Mouse (Mus musculus) spleen, postnatal 10 days (tissue): ENCODE results near the gene Ap3d1.

Experiments
- DNase-seq, 2 experiments: peaks; one replicate each; pipeline ENCODE4 v3.0.0; 2021 to 2022; ENCODE audit warnings: low spot score in 2 of 2

Ap3d1 gene

DNA sequence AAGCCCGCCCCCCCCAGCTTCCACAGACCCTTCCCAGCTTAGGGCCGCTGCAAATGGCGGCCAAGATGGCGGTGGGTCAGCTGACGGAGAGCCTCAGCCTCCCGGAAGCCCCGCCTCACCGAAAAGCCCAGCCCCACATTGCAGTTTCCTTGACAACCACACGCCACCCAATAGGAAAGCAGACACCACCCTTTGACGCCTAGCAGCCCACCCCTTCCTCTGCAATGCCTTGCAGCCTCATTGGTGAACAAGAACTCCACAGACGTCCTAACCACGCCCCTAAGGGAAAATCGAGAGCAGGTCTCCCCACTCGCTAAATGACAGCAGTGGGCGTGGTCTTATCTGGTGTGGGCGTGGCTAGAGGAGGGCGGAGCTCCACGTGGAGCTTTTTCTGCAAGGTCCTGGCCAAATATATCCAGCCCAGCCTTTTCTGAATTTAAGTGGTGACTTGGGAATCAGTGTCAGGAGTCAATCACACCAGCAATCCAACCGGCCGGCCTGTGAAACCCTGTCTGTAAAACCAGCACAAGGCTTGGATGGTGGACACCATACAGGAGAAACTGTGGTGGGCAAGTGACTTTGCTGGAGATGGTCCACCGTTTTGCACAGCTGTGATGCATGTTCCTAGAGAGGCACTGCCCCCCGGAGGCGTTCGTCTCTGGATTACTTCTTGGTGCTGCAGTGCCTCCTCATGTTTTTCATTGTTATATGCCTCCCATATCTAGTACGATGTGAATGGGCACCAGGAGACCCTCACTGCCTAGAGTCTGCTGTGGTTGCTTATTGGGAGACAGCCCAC is at the start of gene Ap3d1:
TSS of gene Ap3d1 (minus strand) at position 85 of the 799 bp plus-strand sequence.
- DNase-seq, result peak; percentile 97 to 98

DNA sequence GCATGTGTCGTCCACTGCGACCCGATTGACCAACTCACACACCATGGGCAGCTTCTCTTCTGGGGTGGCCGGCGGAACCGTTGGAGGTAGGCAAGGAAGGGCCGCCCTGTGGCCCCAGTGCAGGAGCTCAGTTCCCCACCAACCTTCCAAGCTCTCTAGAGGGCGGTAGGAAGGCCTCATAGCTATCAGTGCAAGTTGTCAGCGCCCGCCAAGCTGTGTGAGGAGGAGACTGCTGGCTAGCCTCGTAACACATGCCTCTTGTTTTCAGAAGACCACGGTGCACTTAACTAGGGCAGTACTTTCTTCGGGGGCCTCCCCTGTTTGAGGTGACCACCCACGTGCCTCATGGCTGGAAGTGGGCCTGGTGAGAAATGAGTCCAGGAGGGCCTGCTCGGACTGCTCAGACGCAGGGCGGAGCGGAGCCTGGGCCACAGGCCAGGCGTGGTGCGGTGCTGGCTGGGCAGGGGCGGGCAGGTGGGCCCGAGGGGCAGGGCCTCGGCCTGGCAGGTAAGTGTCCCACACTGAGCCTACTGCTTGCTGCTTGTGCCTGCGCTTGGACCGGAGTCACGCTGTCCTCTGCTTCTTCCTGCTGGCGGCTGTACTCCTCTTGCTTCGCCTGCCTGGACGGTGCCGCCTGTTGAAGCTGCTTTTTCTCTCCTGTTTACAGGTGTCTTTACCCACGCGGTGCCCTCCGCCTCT is 49.6 kb upstream of the Ap3d1 start:
- DNase-seq, result no peak

DNA sequence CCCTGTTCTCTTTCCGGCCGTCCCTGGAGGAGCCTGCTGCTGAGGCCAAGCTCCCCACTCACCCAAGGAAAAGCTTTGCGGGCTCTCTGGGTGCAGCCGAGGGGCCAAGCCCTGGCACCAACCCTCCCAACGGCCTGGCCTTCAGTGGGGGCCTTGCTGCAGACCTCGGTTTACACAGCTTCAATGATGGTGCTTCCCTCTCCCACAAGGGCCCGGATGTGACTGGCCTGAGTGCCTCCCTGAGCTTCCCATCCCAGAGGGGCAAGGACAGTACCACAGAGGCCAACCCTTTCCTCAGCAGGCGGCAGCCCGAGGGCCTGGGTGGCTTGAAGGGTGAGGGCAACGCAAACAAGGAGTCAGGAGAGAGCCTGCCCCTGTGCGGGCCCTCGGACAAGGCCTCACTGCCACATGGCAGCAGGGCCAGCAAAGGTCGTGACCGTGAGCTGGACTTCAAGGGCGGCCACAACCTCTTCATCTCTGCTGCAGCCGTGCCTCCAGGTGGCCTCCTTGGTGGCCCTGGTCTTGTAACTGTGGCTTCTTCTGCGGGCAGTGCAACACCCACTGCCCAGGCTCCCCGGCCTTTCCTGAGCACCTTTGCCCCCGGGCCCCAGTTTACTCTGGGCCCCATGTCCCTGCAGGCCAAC is 48.8 kb upstream of the Ap3d1 start:
- no peak for DNase-seq

DNA sequence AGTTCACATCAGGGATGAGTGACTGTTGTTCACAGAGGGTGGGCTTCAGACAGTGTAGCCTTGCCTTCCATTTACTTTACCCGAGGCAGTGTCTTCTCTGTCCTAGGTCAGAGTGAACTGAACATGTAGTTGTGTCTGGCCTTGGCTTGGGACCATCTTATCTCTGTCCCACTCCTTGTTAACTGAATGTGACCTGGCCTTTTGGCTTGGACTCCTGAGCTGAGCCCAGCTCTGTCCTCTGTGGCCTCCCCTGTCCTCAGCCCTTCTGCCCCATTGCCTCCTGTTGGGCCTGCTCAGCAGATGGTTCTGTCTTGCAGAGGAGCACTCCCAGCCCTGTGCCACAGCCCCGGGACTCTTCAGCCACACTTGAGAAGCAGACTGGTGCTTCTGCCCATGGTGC is 45.5 kb upstream of the Ap3d1 start:
- no peak for DNase-seq

DNA sequence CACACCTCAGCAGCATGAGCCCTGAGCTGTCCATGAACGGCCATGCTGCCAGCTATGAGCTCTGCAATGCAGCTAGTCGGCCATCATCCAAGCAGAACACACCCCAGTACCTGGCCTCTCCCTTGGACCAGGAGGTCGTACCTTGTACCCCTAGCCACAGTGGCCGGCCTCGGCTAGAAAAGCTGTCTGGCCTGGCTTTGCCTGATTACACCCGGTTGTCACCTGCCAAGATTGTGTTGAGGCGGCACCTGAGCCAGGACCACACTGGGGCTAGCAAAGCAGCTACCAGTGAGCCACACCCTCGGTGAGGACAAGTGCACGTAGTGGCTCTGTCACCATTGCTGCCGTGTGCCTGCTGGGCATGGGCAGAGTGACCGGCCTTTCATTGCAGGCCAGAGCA is 43.9 kb upstream of the Ap3d1 start:
- no peak for DNase-seq

DNA sequence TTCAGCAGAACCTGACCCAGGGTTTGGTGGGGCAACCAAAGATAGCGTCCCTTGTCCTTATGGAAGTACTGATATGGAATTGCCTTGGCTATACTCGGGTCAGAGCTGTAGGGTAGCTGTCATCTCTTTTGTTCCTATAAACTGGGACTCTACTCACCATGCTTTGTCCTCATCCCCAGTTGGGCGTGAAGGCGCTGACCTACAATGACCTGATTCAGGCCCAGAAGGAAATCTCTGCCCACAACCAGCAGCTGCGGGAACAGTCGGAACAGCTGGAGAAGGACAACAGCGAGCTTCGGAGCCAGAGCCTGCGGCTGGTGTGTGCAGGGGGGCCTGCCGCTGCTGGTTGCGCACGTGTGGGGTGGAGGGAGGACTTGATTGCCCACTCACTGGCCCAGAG is 42.8 kb upstream of the Ap3d1 start:
- DNase-seq, result no peak

DNA sequence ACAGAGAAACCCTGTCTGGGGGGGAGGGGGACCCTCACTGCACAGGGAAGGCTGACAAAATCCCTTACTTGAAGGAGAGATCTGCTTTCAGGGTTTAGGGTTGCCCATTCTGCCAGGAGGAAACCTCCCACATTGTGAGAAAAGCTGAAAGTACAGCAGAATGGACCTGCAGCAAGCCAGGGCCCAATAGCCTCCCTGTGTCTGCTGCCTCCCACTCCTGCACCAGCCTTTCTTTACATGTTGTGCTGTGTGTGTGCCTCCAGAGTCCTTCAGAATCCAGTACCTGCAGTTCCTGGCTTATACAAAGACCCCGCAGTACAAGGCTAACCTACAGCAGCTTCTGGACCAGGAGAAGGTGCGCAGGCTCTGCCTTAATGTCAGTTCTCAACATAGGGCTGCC is 42.2 kb upstream of the Ap3d1 start:
- DNase-seq, result no peak

DNA sequence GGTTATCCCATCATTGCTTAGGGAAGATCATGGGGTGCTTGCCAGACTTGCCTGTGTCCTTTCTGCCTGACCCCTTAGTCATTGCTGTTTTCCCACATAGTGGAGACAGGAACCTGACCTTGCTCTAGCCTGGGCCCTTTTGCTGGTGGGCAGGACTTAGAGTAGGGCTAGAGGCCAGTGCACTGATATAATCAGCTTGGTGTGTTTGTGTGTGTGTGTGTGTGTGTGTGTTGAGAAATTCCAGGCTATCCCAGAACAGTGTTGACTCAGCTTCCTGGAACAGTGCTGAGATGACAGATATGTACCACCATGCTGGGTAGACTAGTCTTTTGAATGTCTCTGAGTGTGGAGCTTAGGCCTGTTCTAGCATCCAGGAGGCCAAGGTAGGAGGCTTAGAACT is 37.5 kb upstream of the Ap3d1 start:
- DNase-seq, result no peak

DNA sequence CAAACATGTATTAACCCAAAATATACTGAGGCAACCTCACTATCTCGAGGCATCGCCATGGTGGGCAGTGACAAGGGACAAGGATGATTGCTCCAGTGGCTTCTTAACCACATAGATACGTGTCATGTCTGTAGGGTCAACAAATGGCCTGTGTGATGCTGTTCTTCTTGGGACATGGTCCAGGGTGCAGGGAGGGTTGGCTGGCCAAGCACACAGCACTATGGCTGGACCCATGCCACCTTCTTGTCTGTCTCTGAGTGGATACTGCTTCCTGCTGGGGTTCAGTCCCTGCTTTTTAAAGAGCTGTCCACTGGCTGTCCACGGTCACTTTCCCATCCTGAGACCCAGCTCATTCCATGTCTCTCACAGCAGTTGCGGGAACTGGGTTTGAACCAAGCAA is 35.1 kb upstream of the Ap3d1 start:
- no peak for DNase-seq

DNA sequence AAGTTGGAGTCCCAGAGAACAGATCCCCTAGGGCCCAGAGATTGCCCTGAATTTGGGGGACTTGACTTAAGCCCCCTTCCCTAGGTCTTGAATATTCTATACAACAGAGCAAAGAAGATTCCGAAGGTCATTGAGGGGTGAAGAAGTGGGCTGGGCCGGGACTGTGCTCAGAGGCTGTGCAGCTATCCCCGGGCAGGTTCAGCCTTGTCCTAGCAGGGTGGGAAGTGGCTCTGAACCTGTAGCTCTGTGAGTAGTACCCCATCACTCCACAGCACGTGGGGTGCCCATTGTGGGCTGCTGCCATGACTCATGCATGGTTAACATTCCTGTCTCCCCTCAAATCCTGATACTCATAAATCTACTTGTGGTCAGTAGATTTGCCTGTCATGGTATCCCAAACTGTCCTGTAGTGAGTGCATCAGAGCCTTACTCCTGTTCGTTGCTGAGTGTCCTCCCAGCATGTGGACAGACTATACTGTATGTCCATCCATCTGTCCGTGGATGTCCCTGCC is 34.4 kb upstream of the Ap3d1 start:
- no peak for DNase-seq

DNA sequence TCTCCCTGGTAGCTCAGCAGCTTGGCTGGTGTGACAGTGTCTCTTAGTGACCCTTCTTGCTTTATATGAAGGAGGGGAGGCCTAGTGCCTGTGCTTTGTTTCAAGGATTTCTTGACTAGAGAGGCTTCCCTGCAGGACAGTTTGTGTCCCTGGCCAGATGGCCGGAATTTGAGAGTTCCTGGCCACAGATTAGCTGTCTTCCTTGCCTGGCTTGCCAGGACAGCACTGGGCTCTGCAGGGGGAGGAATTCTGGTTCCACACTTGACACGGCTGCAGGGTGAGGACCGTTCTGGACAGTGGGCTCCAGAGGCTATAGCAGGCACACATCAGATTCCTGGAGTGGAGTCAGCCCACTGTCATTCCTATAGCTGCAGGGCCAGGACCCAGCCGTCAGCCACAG is 33.7 kb upstream of the Ap3d1 start:
- no peak for DNase-seq

DNA sequence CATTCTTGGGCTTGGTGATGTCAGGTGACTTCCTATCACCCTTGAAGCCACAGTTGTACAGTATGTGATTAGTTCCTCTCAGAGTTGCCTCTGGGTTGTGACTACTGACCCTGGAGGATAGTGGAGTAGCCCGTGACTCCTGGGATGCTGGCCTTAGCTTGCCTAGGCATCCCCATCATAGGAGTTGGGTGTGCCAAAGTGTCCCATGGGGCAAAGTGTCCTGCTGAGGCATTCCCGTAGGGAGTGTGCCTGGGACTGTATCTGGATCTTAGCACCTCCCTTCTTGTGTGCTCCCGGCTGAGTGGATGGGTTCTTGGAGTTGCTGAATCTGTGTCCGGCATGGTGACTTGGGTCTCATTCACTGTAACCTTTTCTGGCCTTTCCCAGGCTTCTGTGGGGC is 32.9 kb upstream of the Ap3d1 start:
- DNase-seq, result no peak

DNA sequence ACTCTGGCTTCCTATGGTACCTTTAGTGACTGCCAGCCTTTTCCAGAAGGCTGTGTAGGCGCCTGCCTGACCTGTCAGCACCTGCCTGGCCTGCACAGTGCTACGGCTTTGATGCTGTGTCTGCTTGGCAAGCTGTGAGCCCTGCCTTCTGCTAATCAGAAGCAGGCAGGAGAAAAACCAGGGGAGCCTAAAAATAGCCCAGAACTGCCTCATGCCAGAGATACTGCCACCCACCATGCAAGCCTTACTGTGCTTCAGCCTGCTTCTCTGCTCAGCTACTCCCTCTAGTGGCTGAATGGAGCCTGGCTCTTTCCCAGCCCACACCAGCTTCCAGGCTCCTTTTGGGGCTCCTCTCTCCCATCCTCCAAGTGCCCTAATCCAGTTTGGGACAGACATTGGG is 32.5 kb upstream of the Ap3d1 start:
- peak; percentile 67 to 83 for DNase-seq

DNA sequence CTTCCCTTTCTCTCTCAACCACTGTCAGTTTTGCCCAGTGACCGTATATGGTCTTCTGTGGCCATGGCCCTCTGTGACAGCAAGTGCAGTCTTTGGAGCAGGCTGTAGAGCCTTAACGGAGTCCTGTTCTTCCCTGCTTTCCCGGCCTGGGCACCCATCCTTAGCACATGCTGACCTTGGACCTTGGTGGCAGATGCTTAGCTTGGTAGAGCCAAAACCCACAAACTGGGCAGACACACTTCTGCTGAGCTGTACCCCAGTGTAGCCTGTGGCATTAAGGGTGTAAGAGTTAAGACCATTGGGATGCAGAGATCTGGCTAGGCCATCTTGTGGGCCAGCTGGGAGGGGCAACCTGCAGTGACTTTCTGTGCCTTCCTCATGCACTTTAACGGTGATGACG is 31.8 kb upstream of the Ap3d1 start:
- DNase-seq, result no peak

DNA sequence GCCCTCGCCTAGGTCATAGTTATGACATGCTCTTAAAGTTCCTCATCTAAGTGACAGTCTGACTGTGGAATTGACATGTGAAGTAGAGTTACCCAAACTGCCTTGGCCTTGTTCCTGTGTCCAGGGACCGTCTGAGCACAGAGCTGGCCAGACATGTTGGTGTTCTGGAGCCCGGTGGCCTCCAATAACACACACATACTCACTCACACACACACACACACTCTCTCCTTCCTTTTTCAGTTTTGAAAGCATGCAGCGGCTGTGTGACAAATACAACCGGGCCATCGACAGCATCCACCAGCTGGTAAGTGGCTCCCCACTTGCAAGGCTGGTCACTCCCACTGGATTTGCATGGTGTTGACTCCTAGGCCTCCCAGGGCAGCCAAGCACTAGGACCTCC is 26.3 kb upstream of the Ap3d1 start:
- DNase-seq, result no peak

DNA sequence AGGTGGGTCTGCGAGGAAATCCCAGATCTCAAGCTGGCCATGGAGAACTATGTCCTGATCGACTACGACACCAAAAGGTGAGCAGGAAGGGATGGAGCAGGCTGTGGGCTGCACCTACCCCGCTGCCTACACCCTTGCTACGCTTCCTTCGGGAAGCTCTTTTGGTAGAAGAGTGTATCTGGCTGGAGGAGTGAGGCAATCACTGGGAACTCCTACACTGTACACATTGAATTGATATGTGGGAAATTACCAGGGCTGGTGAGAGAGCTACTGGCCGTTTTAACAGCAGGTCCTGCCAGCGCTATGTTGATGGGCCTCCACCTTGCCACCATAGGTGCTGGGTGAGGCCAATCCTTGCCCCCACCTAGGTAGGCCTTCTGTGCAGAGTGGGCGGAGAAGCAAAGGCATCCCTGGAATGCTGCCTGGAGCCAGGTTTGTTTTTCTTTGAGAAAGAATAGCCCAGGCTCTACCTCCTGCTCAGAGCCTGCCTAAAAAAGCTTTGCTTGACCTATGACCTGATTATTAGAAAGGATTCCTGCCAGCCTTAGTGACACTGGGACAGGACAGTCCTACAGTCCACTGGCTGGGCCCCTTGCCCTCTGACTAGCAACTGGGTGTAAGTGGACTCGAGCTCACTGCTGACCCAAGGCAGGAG is 24.2 kb upstream of the Ap3d1 start:
- no peak for DNase-seq

DNA sequence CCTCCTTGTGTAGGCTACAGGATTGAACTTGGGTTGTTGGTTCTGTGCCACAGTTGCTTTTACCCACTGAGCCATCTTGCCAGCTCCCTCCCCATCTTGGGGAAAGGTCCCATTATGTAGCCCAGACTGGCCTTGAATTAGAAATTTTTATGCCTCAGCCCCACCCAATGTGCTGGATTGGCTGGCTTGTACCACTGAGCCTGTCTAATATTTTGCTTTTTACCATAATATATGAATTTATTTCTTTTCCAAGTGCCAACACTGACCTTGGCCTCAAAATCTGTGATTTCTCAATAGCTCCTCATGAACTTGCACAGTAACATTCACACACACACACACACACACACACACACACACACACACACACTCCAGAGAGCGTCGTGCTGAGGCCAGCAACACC is 23.7 kb upstream of the Ap3d1 start:
- no peak for DNase-seq

DNA sequence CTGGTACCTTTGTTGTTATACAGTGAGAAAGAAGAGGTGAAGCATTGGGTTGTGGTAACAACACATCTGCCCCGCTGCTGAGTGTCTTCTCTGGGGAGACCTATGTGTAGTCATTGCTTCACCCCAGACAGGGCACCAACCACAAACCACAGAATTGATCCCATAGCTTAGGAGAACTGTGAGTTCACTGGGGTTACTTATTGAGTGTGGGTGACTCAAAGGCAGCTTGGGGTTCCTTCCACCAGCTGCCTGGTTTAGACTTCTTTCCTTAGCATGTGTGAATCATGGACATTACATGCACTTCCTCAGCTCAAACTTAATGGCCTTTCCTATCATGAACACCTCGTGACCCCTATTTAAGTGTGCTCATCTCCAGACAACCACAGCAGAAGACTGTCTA is 21.4 kb upstream of the Ap3d1 start:
- no peak for DNase-seq

DNA sequence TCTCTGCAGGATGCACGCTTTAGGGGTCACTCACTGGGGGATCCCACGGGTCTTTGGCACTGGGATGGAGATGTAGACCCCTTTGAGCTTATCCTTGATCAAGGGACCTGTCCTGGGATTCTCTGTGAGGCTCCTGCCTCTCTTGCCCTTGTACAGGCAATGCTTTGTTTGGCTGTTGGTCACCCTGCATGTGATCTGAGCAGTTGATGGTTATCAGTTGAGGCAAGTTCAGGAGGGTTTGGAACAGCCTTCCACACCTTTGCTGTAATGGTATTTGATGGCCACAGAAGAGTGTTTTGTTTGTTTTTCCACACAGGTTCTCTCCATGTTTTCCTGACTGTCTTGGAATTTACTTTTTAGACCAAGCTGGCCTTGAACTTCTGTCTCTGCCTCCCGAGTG is 19.8 kb upstream of the Ap3d1 start:
- DNase-seq, result no peak

DNA sequence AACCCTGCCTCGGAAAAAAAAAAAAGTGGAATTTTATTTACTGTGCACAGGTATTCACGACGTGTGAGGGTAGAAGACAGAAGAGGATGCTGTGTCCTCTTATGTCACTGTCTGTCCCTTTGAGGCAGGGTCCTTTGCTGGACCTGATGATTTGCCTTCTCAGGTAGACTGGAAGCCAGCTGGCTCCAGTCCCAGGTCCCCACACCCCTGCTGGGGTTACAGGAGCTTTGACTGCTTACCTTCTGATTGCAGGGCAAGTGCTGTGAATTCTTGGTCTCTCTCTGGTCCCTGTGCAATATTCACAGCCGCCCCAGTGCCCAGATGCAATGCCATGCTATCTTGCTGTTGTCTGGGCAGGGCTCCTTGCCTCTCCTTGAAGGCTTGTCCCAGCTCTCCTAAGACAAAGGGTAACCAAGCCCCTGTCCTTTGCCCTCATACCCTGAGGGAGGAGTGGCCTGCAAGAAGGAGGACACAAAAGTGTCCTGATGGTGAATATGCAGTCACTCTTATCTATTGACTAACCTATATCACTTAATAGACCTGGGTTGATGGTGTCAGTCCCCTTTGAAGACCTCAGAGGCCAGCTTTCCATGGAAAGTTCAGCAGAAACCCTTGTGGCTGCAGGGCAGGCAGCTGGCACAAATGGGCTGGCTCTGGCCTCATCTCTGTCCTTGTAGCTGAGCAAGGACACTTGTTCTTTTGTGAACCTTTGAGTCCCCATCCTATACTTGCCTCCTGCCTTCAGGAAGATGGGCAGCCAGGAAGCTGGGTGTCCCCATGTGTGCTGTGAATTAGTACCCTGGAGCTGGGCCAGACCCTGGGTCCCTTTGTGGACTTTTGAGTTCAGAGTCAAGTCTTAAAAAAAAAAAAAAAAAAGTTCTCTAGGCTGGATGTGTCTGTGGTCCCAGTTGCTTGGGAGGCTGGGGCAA is 18.8 kb upstream of the Ap3d1 start:
- no peak for DNase-seq

DNA sequence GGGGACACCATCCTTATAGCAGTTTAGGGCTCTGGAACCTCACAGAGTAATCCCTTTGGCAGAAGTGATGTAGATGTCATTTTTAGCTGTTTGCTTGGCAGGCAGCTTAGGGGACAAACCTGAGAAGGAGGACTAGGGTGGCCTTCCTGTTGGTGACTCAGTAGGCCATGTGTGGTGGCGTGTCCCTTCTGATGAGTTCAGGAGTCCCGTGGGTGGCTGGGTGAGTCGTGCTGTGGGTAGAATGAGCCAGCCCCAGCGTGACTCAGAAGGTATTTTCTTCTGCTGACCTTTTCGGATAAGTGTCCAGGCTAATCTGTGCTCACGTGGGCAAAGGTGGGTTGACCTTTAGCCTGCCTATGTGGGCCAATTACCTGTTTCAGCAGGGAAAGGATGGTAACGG is 16.6 kb upstream of the Ap3d1 start:
- no peak for DNase-seq
